Mouse (Mus musculus): ENCODE data around the gene Zyg11a.
"Not testable (repeated sequence)": the region's sequence is repeated elsewhere in the genome, so short reads cannot be mapped to it uniquely, and the experiment has no call there.

The Zyg11a gene

GRCm38 (mm10) chr4:108217332-108218179, at the start of gene Zyg11a:
Gene Zyg11a (minus strand): TSS chr4:108218048.
- in situ Hi-C loops (cut with MseI, MboI), result no loop called here

GRCm38 (mm10) chr4:108265774-108266173, 47.9 kb upstream of the Zyg11a start:
- in situ Hi-C loops (cut with MseI, MboI), result no loop called here

- in situ Hi-C loops (cut with MseI, MboI), result no loop called here
These were observed 35.5 kb upstream of the Zyg11a start for GRCm38 (mm10) chr4:108253317-108253716.

- in situ Hi-C loops (cut with MseI, MboI), result no loop called here
These were observed 32.7 kb upstream of the Zyg11a start for GRCm38 (mm10) chr4:108250501-108250900.

GRCm38 (mm10) chr4:108249314-108249713, 31.5 kb upstream of the Zyg11a start:
- in situ Hi-C loops (cut with MseI, MboI), result no loop called here

GRCm38 (mm10) chr4:108233654-108234053, 15.8 kb upstream of the Zyg11a start:
- in situ Hi-C loops (cut with MseI, MboI), result no loop called here

GRCm38 (mm10) chr4:108225341-108225872, 7.6 kb upstream of the Zyg11a start:
- in situ Hi-C loops (cut with MseI, MboI), result no loop called here

- in situ Hi-C loops (cut with MseI, MboI), result no loop called here
These were observed 4.7 kb upstream of the Zyg11a start for GRCm38 (mm10) chr4:108222507-108222906.

- in situ Hi-C loops (cut with MseI, MboI), result no loop called here
These were observed 1.2 kb upstream of the Zyg11a start for GRCm38 (mm10) chr4:108219019-108219418.

- in situ Hi-C loops (cut with MseI, MboI), result no loop called here
These were observed 4.8 kb downstream of the Zyg11a start for GRCm38 (mm10) chr4:108213023-108213422.

GRCm38 (mm10) chr4:108204629-108205028, 13.2 kb downstream of the Zyg11a start:
- in situ Hi-C loops (cut with MseI, MboI), result no loop called here

- in situ Hi-C loops (cut with MseI, MboI), result no loop called here
These were observed 18.6 kb downstream of the Zyg11a start for GRCm38 (mm10) chr4:108199236-108199635.

GRCm38 (mm10) chr4:108196277-108196855, 21.5 kb downstream of the Zyg11a start:
- in situ Hi-C loops (cut with MseI, MboI), result no loop called here

GRCm38 (mm10) chr4:108192821-108193323, 25.0 kb downstream of the Zyg11a start:
- in situ Hi-C loops (cut with MseI, MboI), result no loop called here

- in situ Hi-C loops (cut with MseI, MboI), result no loop called here
These were observed 35.6 kb downstream of the Zyg11a start for GRCm38 (mm10) chr4:108182278-108182677.

- in situ Hi-C loops (cut with MseI, MboI), result no loop called here
These were observed 49.8 kb downstream of the Zyg11a start for GRCm38 (mm10) chr4:108168056-108168455.

GRCm38 (mm10) chr4:108166874-108167273, 51.0 kb downstream of the Zyg11a start:
- in situ Hi-C loops (cut with MseI, MboI), result no loop called here

- in situ Hi-C loops (cut with MseI, MboI), result no loop called here
These were observed 52.5 kb downstream of the Zyg11a start, which contains the start of gene Echdc2 for GRCm38 (mm10) chr4:108165152-108165895. Gene Echdc2 (plus strand): TSS chr4:108165437.

- in situ Hi-C loops (cut with MseI, MboI), result no loop called here
These were observed 54.6 kb downstream of the Zyg11a start for GRCm38 (mm10) chr4:108163291-108163690.

- in situ Hi-C loops (cut with MseI, MboI), result no loop called here
These were observed 55.9 kb downstream of the Zyg11a start for GRCm38 (mm10) chr4:108161936-108162335.

- in situ Hi-C loops (cut with MseI, MboI), result not testable (repeated sequence)
These were observed 62.7 kb downstream of the Zyg11a start for GRCm38 (mm10) chr4:108155141-108155540.

GRCm38 (mm10) chr4:108145554-108145953, 72.3 kb downstream of the Zyg11a start:
- in situ Hi-C loops (cut with MseI, MboI), result not testable (repeated sequence)
